In the genomic region with DNA sequence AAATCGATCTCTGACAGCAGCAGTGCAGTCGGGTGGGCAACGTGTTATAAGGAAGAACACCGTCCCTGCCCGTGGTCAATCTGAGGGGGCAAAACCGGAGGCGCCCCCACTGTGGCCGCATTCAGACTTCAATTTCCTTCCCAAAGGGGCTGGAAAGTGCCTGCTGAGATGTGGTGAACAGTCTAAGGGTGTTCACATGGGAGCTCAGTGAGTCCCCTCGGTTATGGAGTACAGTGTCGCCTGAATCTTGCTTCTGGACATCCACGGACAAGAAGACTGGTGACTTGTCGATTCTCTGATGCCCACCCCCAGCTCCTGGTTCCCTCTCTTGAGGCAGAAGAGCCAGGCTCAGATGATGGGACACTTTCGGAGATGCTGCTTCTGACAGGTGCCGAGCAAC, we compare ENCODE assay signal across 9 mouse cellular contexts. TPM values are rescaled to one million over a fixed set of nuclear protein-coding genes. Genes with fewer than 3 reads are reported as not detected.
A peak's percentile ranks its signal among the peaks of the same experiment; 100 is the strongest.
DNase-seq lines count a peak whose midpoint lies in the region; ATAC-seq and TF ChIP-seq lines count a peak whose summit lies in the region.
"Had no signal": no experiment of that assay in that cellular context is flagged by ENCODE, and none has a peak within 500 bp of the region (broad histone marks: within the 10 kb centered on the region; RNA-seq: fewer than 3 reads in every experiment).

No protein-coding gene starts in this region.

- no peak for TF ChIP-seq CTCF in heart, adult 2 months (IDR thresholded peaks at IDR 0.05)
- TF ChIP-seq CTCF in E14TG2a.4 (conservative IDR thresholded peaks at IDR 0.05; ENCODE audit: low read length), result no peak

- no peaks in the 10 kb centered on the region for H3K79me2 ChIP-seq in heart, adult 2 months (replicated peaks; ENCODE audit: control insufficient read depth, insufficient read depth, low read length)

- no peak for DNase-seq in heart, adult 2 months
- no peak for DNase-seq in heart, postnatal 25 days (ENCODE audit: low spot score)
- no peak for DNase-seq in liver, embryonic 13.5 days
- DNase-seq in spleen, adult 18-20 months, result no peak
- no peak for DNase-seq in left cerebral cortex, postnatal 4 days
- DNase-seq in gastrocnemius, postnatal 10 days, result no peak

- no peak; the same call in 1 of the 2 replicates for ATAC-seq in forebrain, embryonic 15.5 days (replicated peaks)
- ATAC-seq in liver, embryonic 13.5 days (ENCODE audit: low read depth), result no peak; the same call in 1 of the 2 replicates

- no peaks in the 10 kb centered on the region for H3K36me3 ChIP-seq in heart, adult 2 months (ENCODE audit: control insufficient read depth, insufficient read depth, low read length)
- peaks cover 7% of the 10 kb centered on the region for H3K36me3 ChIP-seq in E14TG2a.4 (ENCODE audit: insufficient read depth, low read length)
- H3K36me3 ChIP-seq in forebrain, embryonic 15.5 days, result peaks cover 20% of the 10 kb centered on the region
- H3K36me3 ChIP-seq in liver, embryonic 13.5 days, result no peaks in the 10 kb centered on the region

- H3K4me2 ChIP-seq in forebrain, embryonic 15.5 days (replicated peaks), result peak overlapping the region; percentile 86
- peak overlapping the region; percentile 73 for H3K4me2 ChIP-seq in liver, embryonic 13.5 days

- 14% methylated on average over 14 of the region's 14 CpGs for WGBS in heart, adult 2 months
- WGBS in forebrain, embryonic 15.5 days, result 16% methylated on average over 14 of the region's 14 CpGs
- 15% methylated on average over 14 of the region's 14 CpGs for WGBS in liver, embryonic 13.5 days (ENCODE audit: insufficient replicate concordance)

- intact Hi-C loops in heart, adult 2 months (cut with DNase I), result loop anchor here (2.0 to 5.0 kb wide), 2 partner anchors 127 to 233 kb away; partner anchors contain the start of genes Zfp354b and Zfp354c
- intact Hi-C loops in heart, postnatal 25 days (cut with DNase I), result loop anchor here (5.0 kb wide), 1 partner anchor 232 kb away; the partner anchor contains the start of gene Zfp354c
- intact Hi-C loops in left cerebral cortex, postnatal 4 days (cut with DNase I), result loop anchor here (10.0 kb wide), 1 partner anchor 195 kb away; no protein-coding TSS in a partner anchor

- no peak for TF ChIP-seq EP300 in heart, adult 2 months (IDR thresholded peaks at IDR 0.05; ENCODE audit: insufficient read depth, low read depth, low read length)

- H3K4me1 ChIP-seq in heart, adult 2 months (ENCODE audit: control insufficient read depth, insufficient read depth, low read length), result peaks cover 1% of the 10 kb centered on the region; the same call in 1 of the 2 replicates
- peaks cover 9% of the 10 kb centered on the region for H3K4me1 ChIP-seq in E14TG2a.4 (replicated peaks; ENCODE audit: low read depth, low read length)
- H3K4me1 ChIP-seq in forebrain, embryonic 15.5 days, result peaks cover 8% of the 10 kb centered on the region
- H3K4me1 ChIP-seq in liver, embryonic 13.5 days (replicated peaks), result peaks cover 9% of the 10 kb centered on the region

- peak overlapping the region; percentile 70 for H3K4me3 ChIP-seq in heart, adult 2 months
- H3K4me3 ChIP-seq in E14TG2a.4 (replicated peaks; ENCODE audit: low read length), result peak overlapping the region; percentile 95
- peak overlapping the region; percentile 93 for H3K4me3 ChIP-seq in forebrain, embryonic 15.5 days
- peak overlapping the region; percentile 66 for H3K4me3 ChIP-seq in liver, embryonic 13.5 days (replicated peaks)

- TF ChIP-seq POLR2A in heart, adult 2 months (IDR thresholded peaks at IDR 0.05; ENCODE audit: insufficient read depth, low read depth, low read length), result no peak

- H3K27ac ChIP-seq in heart, adult 2 months, result peak overlapping the region; percentile 58
- peak overlapping the region; percentile 67; the same call in 1 of the 2 replicates for H3K27ac ChIP-seq in forebrain, embryonic 15.5 days (replicated peaks)
- no peak overlapping the region for H3K27ac ChIP-seq in liver, embryonic 13.5 days

- no peaks in the 10 kb centered on the region for H3K9me3 ChIP-seq in E14TG2a.4 (ENCODE audit: low read length)
- no peaks in the 10 kb centered on the region for H3K9me3 ChIP-seq in forebrain, embryonic 15.5 days
- H3K9me3 ChIP-seq in liver, embryonic 13.5 days (replicated peaks), result no peaks in the 10 kb centered on the region

- H3K9ac ChIP-seq in heart, adult 2 months (ENCODE audit: low read depth, low read length), result peak overlapping the region; percentile 93
- H3K9ac ChIP-seq in forebrain, embryonic 15.5 days (replicated peaks), result peak overlapping the region; percentile 93
- H3K9ac ChIP-seq in liver, embryonic 13.5 days, result peak overlapping the region; percentile 68

- H3K27me3 ChIP-seq in heart, adult 2 months (ENCODE audit: control insufficient read depth, insufficient read depth, low read length), result no peaks in the 10 kb centered on the region
- peaks cover 9% of the 10 kb centered on the region for H3K27me3 ChIP-seq in E14TG2a.4 (ENCODE audit: insufficient read depth, low read length)
- no peaks in the 10 kb centered on the region for H3K27me3 ChIP-seq in forebrain, embryonic 15.5 days
- no peaks in the 10 kb centered on the region for H3K27me3 ChIP-seq in liver, embryonic 13.5 days

RNA-seq across cellular contexts. Expression of gene Zfp354a, which starts 0.6 kb away (rescaled TPM):
- total RNA-seq in heart, adult 2 months (2021), result 1 to 10 TPM; 1.2 to 1.3 TPM
- polyA plus RNA-seq in heart, adult 2 months (2012; rRNA removed), result 0.86 and 1.3 TPM in 2 replicates
- total RNA-seq in heart, postnatal 25 days (2021), result 1 to 10 TPM; 1.6 TPM
- polyA plus RNA-seq in forebrain, embryonic 15.5 days (2015; fragmentation: Nextera tagmentation; extraction: Ambion mirVana), result 12.3 and 12.5 TPM in 2 replicates
- polyA plus RNA-seq in liver, embryonic 13.5 days (2015; fragmentation: Nextera tagmentation; extraction: Ambion mirVana), result 1.5 and 2.1 TPM in 2 replicates
- total RNA-seq in left cerebral cortex, postnatal 4 days (2021), result 10 to 100 TPM; 11.1 to 11.2 TPM
- 1 to 10 TPM; 2.1 to 3.1 TPM for total RNA-seq in gastrocnemius, postnatal 10 days (2021)
- total RNA-seq: CH12.LX had no signal

RNA-seq across cellular contexts. Expression of gene Olfr1375, which starts 11.7 kb away (rescaled TPM):
- not detected for total RNA-seq in heart, adult 2 months (2021)
- polyA plus RNA-seq in heart, adult 2 months (2012; rRNA removed), result not detected in 2 replicates
- not detected for total RNA-seq in heart, postnatal 25 days (2021)
- polyA plus RNA-seq in forebrain, embryonic 15.5 days (2015; fragmentation: Nextera tagmentation; extraction: Ambion mirVana), result not detected in 2 replicates
- polyA plus RNA-seq in liver, embryonic 13.5 days (2015; fragmentation: Nextera tagmentation; extraction: Ambion mirVana), result not detected in 2 replicates
- not detected for total RNA-seq in left cerebral cortex, postnatal 4 days (2021)
- total RNA-seq in gastrocnemius, postnatal 10 days (2021), result not detected
- total RNA-seq: CH12.LX had no signal

RNA-seq across cellular contexts. Expression of gene Olfr54, which starts 45.6 kb away (rescaled TPM):
- total RNA-seq in heart, adult 2 months (2021), result not detected
- not detected in 2 replicates for polyA plus RNA-seq in heart, adult 2 months (2012; rRNA removed)
- not detected for total RNA-seq in heart, postnatal 25 days (2021)
- polyA plus RNA-seq in forebrain, embryonic 15.5 days (2015; fragmentation: Nextera tagmentation; extraction: Ambion mirVana), result not detected in 2 replicates
- not detected in 2 replicates for polyA plus RNA-seq in liver, embryonic 13.5 days (2015; fragmentation: Nextera tagmentation; extraction: Ambion mirVana)
- not detected for total RNA-seq in left cerebral cortex, postnatal 4 days (2021)
- not detected for total RNA-seq in gastrocnemius, postnatal 10 days (2021)
- total RNA-seq: CH12.LX had no signal

RNA-seq across cellular contexts. Expression of gene Olfr51, which starts 56.2 kb away (rescaled TPM):
- not detected for total RNA-seq in heart, adult 2 months (2021)
- not detected in 2 replicates for polyA plus RNA-seq in heart, adult 2 months (2012; rRNA removed)
- total RNA-seq in heart, postnatal 25 days (2021), result not detected
- not detected in 2 replicates for polyA plus RNA-seq in forebrain, embryonic 15.5 days (2015; fragmentation: Nextera tagmentation; extraction: Ambion mirVana)
- not detected in 2 replicates for polyA plus RNA-seq in liver, embryonic 13.5 days (2015; fragmentation: Nextera tagmentation; extraction: Ambion mirVana)
- total RNA-seq in left cerebral cortex, postnatal 4 days (2021), result not detected
- not detected for total RNA-seq in gastrocnemius, postnatal 10 days (2021)
- total RNA-seq: CH12.LX had no signal
